Mouse (Mus musculus): ENCODE measurements at regions not wholly inside any gene's neighbourhood (a gene's known extent, or its start where the extent isn't known, plus 50 kb on each side); places are given as distances from the start of the nearest gene placed in this dataset.

DNA sequence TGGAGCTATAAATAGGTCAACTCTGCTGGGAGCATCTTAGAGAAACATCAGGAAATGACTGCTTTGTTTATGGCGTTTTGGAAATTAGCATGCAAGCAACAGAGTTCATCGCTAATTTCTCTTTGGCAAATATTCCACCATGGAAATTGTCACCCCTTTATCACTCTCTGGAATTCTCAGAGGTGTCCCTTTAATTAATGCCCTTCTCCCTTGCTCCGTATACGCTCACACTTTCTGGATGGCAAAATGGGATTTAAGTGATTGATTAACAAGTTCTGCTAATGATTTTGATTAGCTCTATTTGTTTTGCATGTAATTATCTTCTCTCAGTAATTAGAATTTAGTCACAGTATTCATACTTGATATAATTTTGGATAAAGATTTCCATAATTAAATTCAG is 100.4 kb downstream of the Otud1 start:
- DNase-seq (ENCODE audit: low spot score): no peak
- Histone ChIP-seq H3K36me3 (no peaks in the 10 kb centered on the region), H3K27me3 (ENCODE audit: insufficient read depth, poor library complexity, severe bottlenecking) (no peaks in the 10 kb centered on the region), H3K4me3 (no peak overlapping the region), H3K4me1 (replicated peaks) (no peaks in the 10 kb centered on the region), H3K9me3 (no peaks in the 10 kb centered on the region), H3K27ac (no peak overlapping the region)
- 88% methylated on average over 4 of the region's 4 CpGs for WGBS

DNA sequence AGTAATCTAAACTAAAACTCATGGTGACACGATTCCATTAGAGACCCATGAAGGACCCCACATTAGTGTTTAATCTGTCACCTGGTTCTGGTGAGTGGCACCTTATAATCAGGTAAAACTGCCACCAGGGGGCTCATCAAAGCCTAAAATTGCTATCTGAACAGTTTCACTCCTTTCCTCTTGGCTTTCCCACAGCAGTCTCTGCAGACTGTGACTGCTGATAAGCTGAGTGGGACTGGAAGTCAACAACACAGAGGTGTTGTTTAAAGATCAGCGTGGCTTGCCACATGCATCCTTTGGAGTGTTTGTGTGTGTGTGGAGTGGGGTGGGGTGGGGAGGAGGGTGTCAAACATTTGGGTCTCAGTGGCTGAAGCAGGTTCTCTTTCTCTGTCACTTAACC is 101.6 kb downstream of the Otud1 start:
- Histone ChIP-seq H3K4me1 (replicated peaks) (no peaks in the 10 kb centered on the region), H3K27me3 (ENCODE audit: insufficient read depth, poor library complexity, severe bottlenecking) (no peaks in the 10 kb centered on the region), H3K27ac (no peak overlapping the region), H3K9me3 (no peaks in the 10 kb centered on the region), H3K36me3 (no peaks in the 10 kb centered on the region), H3K4me3 (no peak overlapping the region)
- 54% methylated on average over 2 of the region's 2 CpGs for WGBS
- DNase-seq (ENCODE audit: low spot score): no peak

DNA sequence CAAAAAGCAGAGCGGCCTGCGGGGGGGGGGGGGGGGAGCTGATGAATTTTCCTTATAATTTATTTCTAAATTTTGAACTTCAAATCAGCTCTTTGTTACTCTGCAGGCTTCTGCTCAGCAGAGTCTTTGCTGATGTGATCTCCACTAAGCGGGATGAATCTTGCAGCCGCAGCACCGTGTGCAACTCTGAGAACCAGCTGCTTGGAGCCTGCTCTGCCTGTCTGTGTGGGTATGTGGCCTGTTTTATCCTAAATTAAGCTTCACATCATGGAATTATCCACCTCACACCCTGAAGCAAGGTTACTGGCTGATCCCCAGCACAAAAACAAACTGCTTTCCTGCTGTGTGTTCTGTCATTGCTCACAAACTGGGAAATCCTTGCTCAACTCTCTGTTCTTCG is 102.0 kb downstream of the Otud1 start:
- no peaks in the 10 kb centered on the region for H3K36me3 ChIP-seq
- no peak for DNase-seq (ENCODE audit: low spot score)
- no peaks in the 10 kb centered on the region for H3K4me1 ChIP-seq (replicated peaks)
- WGBS: 76% methylated on average over 6 of the region's 6 CpGs
- H3K27me3 ChIP-seq (ENCODE audit: insufficient read depth, poor library complexity, severe bottlenecking): no peaks in the 10 kb centered on the region
- H3K9me3 ChIP-seq: no peaks in the 10 kb centered on the region
- H3K4me3 ChIP-seq: no peak overlapping the region
- H3K27ac ChIP-seq: no peak overlapping the region

DNA sequence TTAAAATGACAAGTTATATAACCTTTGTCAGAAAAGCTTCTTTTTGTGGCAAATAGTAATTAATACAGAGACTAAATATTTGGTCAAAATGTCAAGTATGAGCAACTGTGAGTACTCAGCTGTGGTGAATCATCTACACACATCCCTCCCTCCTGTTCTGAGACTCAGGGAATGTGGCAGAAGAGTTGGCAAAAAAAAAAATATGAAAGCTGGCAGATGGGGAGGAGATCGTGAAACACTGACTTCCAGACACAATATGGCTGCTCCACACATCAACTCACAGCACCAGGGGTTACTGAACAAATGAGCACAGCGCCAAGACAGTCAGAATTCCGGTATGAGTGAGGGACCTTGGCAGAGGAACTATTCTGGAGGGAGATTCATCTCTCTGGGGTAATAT is 105.4 kb downstream of the Otud1 start:
- Histone ChIP-seq H3K4me1 (replicated peaks) (no peaks in the 10 kb centered on the region), H3K27ac (no peak overlapping the region), H3K27me3 (ENCODE audit: insufficient read depth, poor library complexity, severe bottlenecking) (no peaks in the 10 kb centered on the region), H3K36me3 (no peaks in the 10 kb centered on the region), H3K9me3 (no peaks in the 10 kb centered on the region), H3K4me3 (no peak overlapping the region)
- no peak for DNase-seq (ENCODE audit: low spot score)
- 76% methylated on average over 3 of the region's 3 CpGs for WGBS

DNA sequence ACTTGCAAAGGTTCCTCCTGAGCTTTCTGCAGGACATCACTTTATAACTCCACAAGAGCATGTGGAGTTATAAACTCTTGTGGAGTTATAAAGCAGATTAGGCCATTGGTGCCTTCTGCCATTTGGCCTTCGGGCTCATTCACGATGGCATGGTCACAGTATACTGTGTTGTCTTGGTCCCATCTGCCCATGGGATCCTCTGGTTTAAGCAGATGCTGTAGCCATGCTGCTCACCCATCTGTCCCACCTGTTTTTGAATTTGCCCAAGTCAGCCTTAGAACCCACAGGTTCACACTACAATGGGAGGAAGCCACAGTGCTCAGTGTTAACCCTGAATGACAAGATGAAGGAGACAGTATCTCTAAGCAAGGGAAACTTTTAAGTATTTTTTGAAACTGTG is 124.7 kb upstream of the Etl4 start:
- no peak for DNase-seq (ENCODE audit: low spot score)
- Histone ChIP-seq H3K4me3 (no peak overlapping the region), H3K27me3 (ENCODE audit: insufficient read depth, poor library complexity, severe bottlenecking) (no peaks in the 10 kb centered on the region), H3K27ac (no peak overlapping the region), H3K36me3 (no peaks in the 10 kb centered on the region), H3K4me1 (replicated peaks) (no peaks in the 10 kb centered on the region), H3K9me3 (no peaks in the 10 kb centered on the region)
- WGBS: 89% methylated on average over 2 of the region's 2 CpGs

GRCm38 (mm10) chr2:19785663-19786260 is 123.8 kb upstream of the Etl4 start:
- Histone ChIP-seq H3K36me3 (no peaks in the 10 kb centered on the region), H3K27ac (no peak overlapping the region), H3K4me1 (replicated peaks) (no peaks in the 10 kb centered on the region), H3K27me3 (ENCODE audit: insufficient read depth, poor library complexity, severe bottlenecking) (no peaks in the 10 kb centered on the region), H3K9me3 (no peaks in the 10 kb centered on the region), H3K4me3 (no peak overlapping the region)
- DNase-seq (ENCODE audit: low spot score): no peak
- WGBS: 89% methylated on average over 6 of the region's 6 CpGs

DNA sequence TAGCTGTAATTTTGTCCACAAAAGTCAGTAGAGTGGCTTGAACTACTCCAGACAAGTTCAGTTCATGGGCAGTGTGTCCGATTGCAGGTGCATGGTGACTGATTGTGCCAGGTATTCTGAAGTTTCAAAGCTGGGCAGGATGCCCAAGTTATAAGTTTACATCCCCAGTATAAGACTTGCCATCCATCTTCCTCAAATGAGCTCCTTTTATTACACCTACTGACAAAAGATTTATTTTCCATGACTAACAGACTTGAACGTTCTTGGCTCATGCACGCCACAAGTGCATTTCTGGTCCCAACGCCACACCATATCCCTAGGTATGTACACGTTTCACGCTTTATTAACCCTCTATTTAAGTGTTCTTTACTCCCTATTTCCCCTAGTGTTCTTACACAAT is 117.4 kb upstream of the Etl4 start:
- 89% methylated on average over 6 of the region's 6 CpGs for WGBS
- Histone ChIP-seq H3K4me3 (no peak overlapping the region), H3K36me3 (no peaks in the 10 kb centered on the region), H3K27me3 (ENCODE audit: insufficient read depth, poor library complexity, severe bottlenecking) (no peaks in the 10 kb centered on the region), H3K4me1 (replicated peaks) (peaks cover 3% of the 10 kb centered on the region; the same call in 1 of the 2 replicates), H3K9me3 (no peaks in the 10 kb centered on the region), H3K27ac (no peak overlapping the region)
- DNase-seq (ENCODE audit: low spot score): no peak

GRCm38 (mm10) chr2:19796790-19797189 is 112.8 kb upstream of the Etl4 start:
- 32% methylated on average over 2 of the region's 2 CpGs for WGBS
- no peaks in the 10 kb centered on the region for H3K9me3 ChIP-seq
- H3K27ac ChIP-seq: no peak overlapping the region
- H3K27me3 ChIP-seq (ENCODE audit: insufficient read depth, poor library complexity, severe bottlenecking): no peaks in the 10 kb centered on the region
- no peak for DNase-seq (ENCODE audit: low spot score)
- H3K4me3 ChIP-seq: no peak overlapping the region
- H3K36me3 ChIP-seq: no peaks in the 10 kb centered on the region
- H3K4me1 ChIP-seq (replicated peaks): peaks cover 3% of the 10 kb centered on the region; the same call in 1 of the 2 replicates
